In genomic region chr14:33366891-33367777, GRCm38 (mm10) we compare ENCODE assay signal across 17 mouse cellular contexts.
A peak's percentile ranks its signal among the peaks of the same experiment; 100 is the strongest.
DNase-seq lines count a peak whose midpoint lies in the region; ATAC-seq lines count a peak whose summit lies in the region.
"Had no signal": no experiment of that assay in that cellular context is flagged by ENCODE, and none has a peak within 500 bp of the region (broad histone marks: within the 10 kb centered on the region; RNA-seq: fewer than 3 reads in every experiment).

No protein-coding gene starts in this region.

- ATAC-seq in hindbrain, embryonic 16.5 days = 0 out of 2 replicates have a peak, but pooled peaks have one; percentile 18
- ATAC-seq in neural tube, embryonic 12.5 days (ENCODE audit: low FRiP score, low read depth) = peak; percentile 35; the same call in 1 of the 2 replicates
- no peak for ATAC-seq in erythroid progenitor cell, adult 5-6 weeks (replicated peaks; ENCODE audit: low FRiP score, poor library complexity, severe bottlenecking)
- ATAC-seq in heart, embryonic 11.5 days (replicated peaks; ENCODE audit: insufficient number of reproducible peaks, low FRiP score, low TSS enrichment) = no peak
- ATAC-seq: intestine, postnatal 0 days had no signal

- no peak overlapping the region; the same call in 1 of the 2 replicates for H3K4me2 ChIP-seq in hindbrain, embryonic 16.5 days (ENCODE audit: low read length)
- no peak overlapping the region for H3K4me2 ChIP-seq in neural tube, embryonic 12.5 days (replicated peaks)
- H3K4me2 ChIP-seq in heart, embryonic 11.5 days = no peak overlapping the region
- H3K4me2 ChIP-seq: embryonic facial prominence, embryonic 13.5 days; lung, embryonic 15.5 days had no signal

- WGBS in hindbrain, embryonic 16.5 days = 57% methylated on average over 30 of the region's 30 CpGs
- whole genome bisulfite sequencing in neural tube, embryonic 12.5 days = 72% methylated on average over 30 of the region's 30 CpGs
- WGBS in heart, embryonic 11.5 days (ENCODE audit: insufficient replicate concordance) = 76% methylated on average over 30 of the region's 30 CpGs

- peak; percentile 85 for DNase-seq in heart, adult 11 months
- DNase-seq in heart, postnatal 14 days = no peak
- DNase-seq in right cerebral cortex, postnatal 4 days = peak; percentile 18
- DNase-seq in right cerebral cortex, postnatal 14 days = no peak
- DNase-seq: adrenal gland, postnatal 36 days; cerebellum, postnatal 36 days; gastrocnemius, postnatal 36 days; liver had no signal

- peak overlapping the region; percentile 27; the same call in 1 of the 2 replicates for H3K9ac ChIP-seq in hindbrain, embryonic 16.5 days (ENCODE audit: low read depth, low read length)
- no peak overlapping the region for H3K9ac ChIP-seq in neural tube, embryonic 12.5 days
- H3K9ac ChIP-seq in heart, embryonic 11.5 days (ENCODE audit: low read depth, low read length) = no peak overlapping the region
- H3K9ac ChIP-seq: embryonic facial prominence, embryonic 13.5 days; lung, embryonic 15.5 days had no signal

- H3K36me3 ChIP-seq in hindbrain, embryonic 16.5 days (ENCODE audit: control insufficient read depth, insufficient read depth, low read length) = no peaks in the 10 kb centered on the region
- no peaks in the 10 kb centered on the region for H3K36me3 ChIP-seq in neural tube, embryonic 12.5 days
- no peaks in the 10 kb centered on the region for H3K36me3 ChIP-seq in heart, embryonic 11.5 days (ENCODE audit: control insufficient read depth, insufficient read depth, low read length)
- H3K36me3 ChIP-seq: embryonic facial prominence, embryonic 13.5 days; G1E; lung, embryonic 15.5 days had no signal

- intact Hi-C loops in heart, postnatal 14 days (cut with DNase I) = no loop called here

- peaks cover 2% of the 10 kb centered on the region; the same call in 1 of the 2 replicates for H3K27me3 ChIP-seq in hindbrain, embryonic 16.5 days (replicated peaks; ENCODE audit: control insufficient read depth, insufficient read depth, low read length)
- no peaks in the 10 kb centered on the region for H3K27me3 ChIP-seq in neural tube, embryonic 12.5 days (replicated peaks)
- 0 out of 2 replicates have a peak, but pooled peaks cover 2% of the 10 kb centered on the region for H3K27me3 ChIP-seq in heart, embryonic 11.5 days (ENCODE audit: control insufficient read depth, insufficient read depth, low read length)

- H3K4me1 ChIP-seq in hindbrain, embryonic 16.5 days (ENCODE audit: control insufficient read depth, insufficient read depth, low read depth, low read length) = peaks cover 8% of the 10 kb centered on the region
- peaks cover 19% of the 10 kb centered on the region for H3K4me1 ChIP-seq in neural tube, embryonic 12.5 days
- peaks cover 21% of the 10 kb centered on the region for H3K4me1 ChIP-seq in heart, embryonic 11.5 days (ENCODE audit: control insufficient read depth, insufficient read depth, low read length)

- H3K27ac ChIP-seq in hindbrain, embryonic 16.5 days (ENCODE audit: low read depth, low read length) = no peak overlapping the region; the same call in 1 of the 2 replicates
- H3K27ac ChIP-seq in neural tube, embryonic 12.5 days = no peak overlapping the region
- no peak overlapping the region for H3K27ac ChIP-seq in heart, embryonic 11.5 days (ENCODE audit: low read depth, low read length)
- H3K27ac ChIP-seq: embryonic facial prominence, embryonic 13.5 days; lung, embryonic 15.5 days had no signal

- no peak overlapping the region for H3K4me3 ChIP-seq in hindbrain, embryonic 16.5 days (ENCODE audit: low read length)
- no peak overlapping the region for H3K4me3 ChIP-seq in neural tube, embryonic 12.5 days
- no peak overlapping the region for H3K4me3 ChIP-seq in heart, embryonic 11.5 days (ENCODE audit: low read depth, low read length)
- H3K4me3 ChIP-seq: embryonic facial prominence, embryonic 13.5 days; lung, embryonic 15.5 days; megakaryocyte, embryonic 14.5 days had no signal

- H3K9me3 ChIP-seq in hindbrain, embryonic 16.5 days (ENCODE audit: control insufficient read depth, low read length) = no peaks in the 10 kb centered on the region
- H3K9me3 ChIP-seq in neural tube, embryonic 12.5 days = no peaks in the 10 kb centered on the region
- H3K9me3 ChIP-seq in heart, embryonic 11.5 days (replicated peaks; ENCODE audit: control insufficient read depth, low read length) = no peaks in the 10 kb centered on the region
- H3K9me3 ChIP-seq: embryonic facial prominence, embryonic 13.5 days; lung, embryonic 15.5 days; megakaryocyte, embryonic 14.5 days had no signal

Comparison
In these comparisons a context has a peak if more than half of its experiments do, and no peak if none do; other contexts are left out.
1. DNase-seq: peak in heart, adult 11 months (single experiment) and right cerebral cortex, postnatal 4 days (single experiment); none in heart, postnatal 14 days (0 of 2) and right cerebral cortex, postnatal 14 days (single experiment).
2. ATAC-seq: peak in hindbrain, embryonic 16.5 days (single experiment) and neural tube, embryonic 12.5 days (single experiment); none in erythroid progenitor cell, adult 5-6 weeks (single experiment) and heart, embryonic 11.5 days (single experiment).